In genomic region chr7:81493331-81494021, GRCm38 (mm10) we compare ENCODE assay signal across 8 mouse cellular contexts. TPM values are rescaled to one million over a fixed set of nuclear protein-coding genes. Genes with fewer than 3 reads are reported as not detected.
DNase-seq lines count a peak whose midpoint lies in the region; ATAC-seq and TF ChIP-seq lines count a peak whose summit lies in the region.

Gene Ap3b2 (minus strand): TSS chr7:81493925.

- H3K27ac ChIP-seq in ES-Bruce4 (ENCODE audit: insufficient read depth, low read length) = no peak within 1 kb of the TSS
- peak within 1 kb of the TSS; percentile 94 for H3K27ac ChIP-seq in forebrain, embryonic 14.5 days (ENCODE audit: low read depth, low read length)
- H3K27ac ChIP-seq in liver, embryonic 15.5 days (replicated peaks) = no peak within 1 kb of the TSS
- H3K27ac ChIP-seq in neural tube, embryonic 13.5 days (replicated peaks) = peak within 1 kb of the TSS; percentile 99

- intact Hi-C loops in heart, postnatal 10 days (cut with DNase I) = no loop called here

- peak within 1 kb of the TSS; percentile 60 for H3K4me3 ChIP-seq in ES-Bruce4 (ENCODE audit: low read depth, low read length)
- H3K4me3 ChIP-seq in forebrain, embryonic 14.5 days (ENCODE audit: low read depth, low read length) = peak within 1 kb of the TSS; percentile 63
- peak within 1 kb of the TSS; percentile 47 for H3K4me3 ChIP-seq in liver, embryonic 15.5 days (replicated peaks)
- H3K4me3 ChIP-seq in neural tube, embryonic 13.5 days = peak within 1 kb of the TSS; percentile 82

- peaks cover 15% of the 10 kb centered on the region for H3K4me1 ChIP-seq in ES-Bruce4 (ENCODE audit: control insufficient read depth, insufficient read depth, low read length)
- peaks cover 12% of the 10 kb centered on the region for H3K4me1 ChIP-seq in forebrain, embryonic 14.5 days (ENCODE audit: control insufficient read depth, insufficient read depth, low read length)
- no peaks in the 10 kb centered on the region for H3K4me1 ChIP-seq in liver, embryonic 15.5 days (replicated peaks)
- peaks cover 37% of the 10 kb centered on the region for H3K4me1 ChIP-seq in neural tube, embryonic 13.5 days (replicated peaks)

- peak within 1 kb of the TSS; percentile 59 for H3K4me2 ChIP-seq in forebrain, embryonic 14.5 days (ENCODE audit: low read length)
- H3K4me2 ChIP-seq in liver, embryonic 15.5 days = peak within 1 kb of the TSS; percentile 64
- H3K4me2 ChIP-seq in neural tube, embryonic 13.5 days = peak within 1 kb of the TSS; percentile 74

- DNase-seq in forebrain, embryonic 14.5 days (ENCODE audit: low spot score) = peak; percentile 80
- peak; percentile 74 to 79 for DNase-seq in heart, postnatal 10 days
- peak; percentile 65 for DNase-seq in layer of hippocampus, adult 11-12 months (ENCODE audit: low spot score)
- DNase-seq in testis, postnatal 10 days (ENCODE audit: low spot score) = peak; percentile 83

- 0 out of 2 replicates have a peak, but pooled peaks have one; percentile 19 for TF ChIP-seq EP300 in ES-Bruce4 (IDR thresholded peaks at IDR 0.05; ENCODE audit: insufficient read depth, low read depth, low read length)

- peak within 1 kb of the TSS; percentile 33; the same call in 1 of the 2 replicates for H3K9ac ChIP-seq in ES-Bruce4 (ENCODE audit: low read depth, poor library complexity, severe bottlenecking)
- peak within 1 kb of the TSS; percentile 83 for H3K9ac ChIP-seq in forebrain, embryonic 14.5 days (ENCODE audit: low read length)
- no peak within 1 kb of the TSS for H3K9ac ChIP-seq in liver, embryonic 15.5 days
- H3K9ac ChIP-seq in neural tube, embryonic 13.5 days = peak within 1 kb of the TSS; percentile 95

- under 1% methylated on average over 57 of the region's 57 CpGs for WGBS in forebrain, embryonic 14.5 days
- under 1% methylated on average over 57 of the region's 57 CpGs for WGBS in liver, embryonic 15.5 days (ENCODE audit: insufficient replicate concordance)
- under 1% methylated on average over 57 of the region's 57 CpGs for WGBS in neural tube, embryonic 13.5 days

- TF ChIP-seq POLR2A in ES-Bruce4 (IDR thresholded peaks at IDR 0.05; ENCODE audit: insufficient read depth, low read length) = no peak

- no peaks in the 10 kb centered on the region for H3K9me3 ChIP-seq in ES-Bruce4 (replicated peaks; ENCODE audit: control insufficient read depth, insufficient read depth, low read length, poor library complexity, severe bottlenecking)
- H3K9me3 ChIP-seq in forebrain, embryonic 14.5 days (replicated peaks; ENCODE audit: control insufficient read depth, low read length) = no peaks in the 10 kb centered on the region
- no peaks in the 10 kb centered on the region for H3K9me3 ChIP-seq in liver, embryonic 15.5 days (replicated peaks)
- no peaks in the 10 kb centered on the region for H3K9me3 ChIP-seq in neural tube, embryonic 13.5 days

- H3K27me3 ChIP-seq in ES-Bruce4 (ENCODE audit: control insufficient read depth, insufficient read depth, low read length, poor library complexity, severe bottlenecking) = no peaks in the 10 kb centered on the region
- H3K27me3 ChIP-seq in forebrain, embryonic 14.5 days (replicated peaks; ENCODE audit: control insufficient read depth, insufficient read depth, low read length) = no peaks in the 10 kb centered on the region
- H3K27me3 ChIP-seq in liver, embryonic 15.5 days = peaks cover 52% of the 10 kb centered on the region
- peaks cover 4% of the 10 kb centered on the region; the same call in 1 of the 2 replicates for H3K27me3 ChIP-seq in neural tube, embryonic 13.5 days

- no peaks in the 10 kb centered on the region for H3K36me3 ChIP-seq in ES-Bruce4 (ENCODE audit: control insufficient read depth, insufficient read depth, low read length, poor library complexity, severe bottlenecking)
- no peaks in the 10 kb centered on the region for H3K36me3 ChIP-seq in forebrain, embryonic 14.5 days (ENCODE audit: control insufficient read depth, insufficient read depth, low read length)
- H3K36me3 ChIP-seq in liver, embryonic 15.5 days (replicated peaks) = no peaks in the 10 kb centered on the region
- H3K36me3 ChIP-seq in neural tube, embryonic 13.5 days = no peaks in the 10 kb centered on the region

- peak; percentile 92 for ATAC-seq in cerebellum, adult (ENCODE audit: insufficient number of reproducible peaks, low FRiP score, low TSS enrichment)
- peak; percentile 94 for ATAC-seq in forebrain, embryonic 14.5 days
- ATAC-seq in liver, embryonic 15.5 days (ENCODE audit: insufficient read depth) = no peak
- ATAC-seq in neural tube, embryonic 13.5 days (ENCODE audit: low read depth) = peak; percentile 96

- no peak for TF ChIP-seq CTCF in ES-Bruce4 (IDR thresholded peaks at IDR 0.05; ENCODE audit: low read depth, low read length)

RNA-seq across cellular contexts. Expression of gene Ap3b2, which starts in this region (rescaled TPM):
- polyA plus RNA-seq in ES-Bruce4 (2011; ENCODE audit: insufficient read depth, insufficient read length, low read depth, missing spikeins) = 6.7 and 7.2 TPM in 2 replicates
- polyA plus RNA-seq in forebrain, embryonic 14.5 days (2014; fragmentation: Nextera tagmentation; extraction: Ambion mirVana) = 82.3 and 105 TPM in 2 replicates
- under 1 TPM in 1 of 2 experiments, not detected in 1; 0.22 TPM for total RNA-seq in heart, postnatal 10 days (2021)
- 0.08 and 0.09 TPM in 2 replicates for polyA plus RNA-seq in liver, embryonic 15.5 days (2015; fragmentation: Nextera tagmentation; extraction: Ambion mirVana)
- 127 and 131 TPM in 2 replicates for polyA plus RNA-seq in neural tube, embryonic 13.5 days (2015; fragmentation: Nextera tagmentation; extraction: Ambion mirVana)

Comparison
In these comparisons a context has a peak if more than half of its experiments do, and no peak if none do; other contexts are left out.
1. RNA of gene Ap3b2 (polyA plus RNA-seq): 127 to 131 TPM in neural tube, embryonic 13.5 days and 82.3 to 105 TPM in forebrain, embryonic 14.5 days; 6.7 to 7.2 TPM in ES-Bruce4 and 0.08 to 0.09 TPM in liver, embryonic 15.5 days; every median in the first group is over 10 times any median in the second.
2. Peak in DNase-seq in heart, postnatal 10 days; RNA of the gene not detected or under 1 TPM.
3. H3K27ac ChIP-seq: peak in forebrain, embryonic 14.5 days (single experiment) and neural tube, embryonic 13.5 days (single experiment); none in ES-Bruce4 (single experiment) and liver, embryonic 15.5 days (single experiment).
4. Peak in every context shown above with its lines, with median percentiles within 50 percentile points of each other: H3K4me3 ChIP-seq, DNase-seq and H3K4me2 ChIP-seq.